Mouse (Mus musculus) liver, adult 2 months (tissue): Measurements from ENCODE around the gene Gnai2.

Experiments
- CTCF ChIP-seq: fragments of 200-500 bp; IDR thresholded peaks from 2 replicates; pipeline ENCODE4 v1.5.1; 2011; ENCODE audit warnings: low read depth, low read length, control low read depth
- POLR2A ChIP-seq: fragments of 200-500 bp; IDR thresholded peaks from 2 replicates; pipeline ENCODE4 v1.6.1; 2011; ENCODE audit warnings: low read length, control low read depth; ENCODE audit not compliant: insufficient read depth; ENCODE audit errors: extremely low read depth

- TF ChIP-seq CTCF, result peak; percentile 89
- no peak for TF ChIP-seq POLR2A
Measured at GRCm38 (mm10) chr9:107626844-107627277, 8.3 kb downstream of the Gnai2 start.
